Mouse (Mus musculus): ENCODE results near the gene Ly86. TPM values are rescaled to one million over a fixed set of nuclear protein-coding genes. Genes with fewer than 3 reads are reported as not detected.

Ly86 gene
- polyA plus RNA-seq, 1 experiment from 2014 or later, result 6.9 TPM

DNA sequence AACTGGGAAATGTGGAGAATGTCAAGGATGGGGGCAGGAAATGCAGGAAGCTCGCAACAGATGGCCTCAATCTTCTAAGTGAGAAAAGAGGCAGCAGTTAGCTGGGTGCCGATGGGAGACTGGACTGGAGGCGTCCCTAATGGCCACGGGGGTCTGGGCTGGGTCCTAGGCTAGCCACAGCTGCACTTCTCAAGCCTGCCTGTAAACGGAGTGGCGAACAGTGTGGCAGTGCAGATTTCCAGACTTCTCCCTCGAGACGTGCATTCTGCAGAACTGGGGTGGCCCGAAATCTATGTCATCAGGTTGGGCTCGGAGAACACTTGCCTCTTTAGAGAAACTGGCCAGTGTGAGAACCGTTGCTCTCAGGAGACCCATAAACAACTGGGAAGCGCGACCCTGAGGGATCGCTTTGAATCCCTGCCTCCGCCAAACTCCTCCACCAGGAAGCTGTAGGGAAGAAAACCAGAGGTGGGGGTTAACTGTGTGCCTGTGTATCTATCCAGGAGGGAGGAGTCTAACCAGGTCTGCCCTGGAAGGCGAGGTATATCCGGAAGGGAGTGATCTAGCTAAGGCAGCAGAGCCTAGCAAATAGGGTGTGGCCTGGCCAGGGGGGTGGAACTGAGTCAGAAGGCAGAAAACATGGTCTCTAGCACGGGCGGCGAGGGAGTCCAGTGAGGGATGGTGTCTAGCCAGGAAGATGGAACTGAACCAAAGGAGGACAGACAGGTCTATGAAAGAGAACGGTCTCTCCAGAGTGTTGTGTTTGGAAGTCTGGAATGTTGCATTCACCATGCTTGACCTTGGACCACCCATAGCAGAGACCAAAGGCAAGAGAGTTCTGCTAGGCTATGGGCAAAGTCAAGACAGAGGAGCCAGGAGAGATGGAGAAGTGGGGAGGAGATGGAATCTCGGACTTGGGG, 107.3 kb downstream of the Ly86 start:
- H3K9me3 ChIP-seq (replicated peaks), result no peaks in the 10 kb centered on the region
- peak; percentile 88 for ATAC-seq (replicated peaks; ENCODE audit: low FRiP score)
- no peaks in the 10 kb centered on the region for H3K36me3 ChIP-seq
- peak overlapping the region; percentile 8 for H3K9ac ChIP-seq
- H3K27me3 ChIP-seq, result no peaks in the 10 kb centered on the region
- peak overlapping the region; percentile 91 for H3K27ac ChIP-seq
- H3K4me2 ChIP-seq, result peak overlapping the region; percentile 58
- H3K4me1 ChIP-seq, result peaks cover 61% of the 10 kb centered on the region
- peak overlapping the region; percentile 29 for H3K4me3 ChIP-seq (replicated peaks)
- WGBS, result 3% methylated on average over 22 of the region's 22 CpGs

DNA sequence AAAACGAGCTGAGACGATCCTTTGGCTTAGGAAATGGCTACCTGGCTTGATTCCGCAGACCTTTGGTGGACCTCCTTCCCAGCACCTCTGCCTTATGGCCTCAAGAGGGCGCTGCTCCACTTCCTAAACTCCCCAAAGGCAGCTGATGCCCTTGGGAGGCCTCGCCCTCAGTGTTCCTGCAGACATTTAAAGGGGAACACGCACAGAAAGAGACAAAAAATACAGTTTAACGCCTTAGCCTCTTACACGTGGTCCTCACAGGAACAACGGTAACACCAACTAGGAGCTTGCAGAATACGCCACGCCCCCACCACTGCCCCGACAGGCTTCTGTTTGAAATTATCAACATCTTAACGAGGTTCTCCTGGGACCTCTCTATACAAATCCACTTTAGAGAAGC, 108.2 kb downstream of the Ly86 start:
- Histone ChIP-seq H3K4me3 (replicated peaks) (peak overlapping the region; percentile 29; the same call in 1 of the 2 replicates), H3K4me2 (peak overlapping the region; percentile 58), H3K27ac (peak overlapping the region; percentile 91), H3K27me3 (no peaks in the 10 kb centered on the region), H3K36me3 (no peaks in the 10 kb centered on the region), H3K9me3 (replicated peaks) (no peaks in the 10 kb centered on the region), H3K4me1 (peaks cover 67% of the 10 kb centered on the region), H3K9ac (no peak overlapping the region)
- peak; percentile 37 for ATAC-seq (replicated peaks; ENCODE audit: low FRiP score)
- WGBS, result 3% methylated on average over 13 of the region's 13 CpGs

DNA sequence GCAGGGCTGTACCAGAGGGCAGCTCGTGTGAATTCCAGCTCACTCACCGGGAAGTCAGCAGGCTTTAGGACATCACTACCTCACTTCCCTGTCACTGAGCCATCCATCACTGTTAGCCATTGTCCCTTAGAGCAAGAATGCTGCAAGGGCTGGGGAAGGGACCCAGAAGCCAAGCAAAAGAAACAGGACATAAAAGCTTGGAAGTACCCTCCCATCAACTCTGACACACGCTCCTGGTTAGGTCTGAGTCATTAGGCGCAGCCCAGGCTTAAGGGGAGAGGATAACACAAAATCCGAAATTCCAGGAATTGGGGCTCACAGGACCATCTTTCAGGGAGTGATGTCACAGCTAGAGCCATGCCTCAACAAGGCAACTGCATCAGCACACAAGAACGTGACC, 109.3 kb downstream of the Ly86 start:
- Histone ChIP-seq H3K9me3 (replicated peaks) (no peaks in the 10 kb centered on the region), H3K9ac (no peak overlapping the region), H3K27ac (0 out of 2 replicates have a peak overlapping the region, but pooled peaks have one; percentile 37), H3K27me3 (no peaks in the 10 kb centered on the region), H3K4me2 (no peak overlapping the region), H3K36me3 (no peaks in the 10 kb centered on the region), H3K4me1 (peaks cover 72% of the 10 kb centered on the region), H3K4me3 (replicated peaks) (no peak overlapping the region)
- ATAC-seq (replicated peaks; ENCODE audit: low FRiP score), result no peak
- WGBS, result 57% methylated on average over 6 of the region's 6 CpGs

DNA sequence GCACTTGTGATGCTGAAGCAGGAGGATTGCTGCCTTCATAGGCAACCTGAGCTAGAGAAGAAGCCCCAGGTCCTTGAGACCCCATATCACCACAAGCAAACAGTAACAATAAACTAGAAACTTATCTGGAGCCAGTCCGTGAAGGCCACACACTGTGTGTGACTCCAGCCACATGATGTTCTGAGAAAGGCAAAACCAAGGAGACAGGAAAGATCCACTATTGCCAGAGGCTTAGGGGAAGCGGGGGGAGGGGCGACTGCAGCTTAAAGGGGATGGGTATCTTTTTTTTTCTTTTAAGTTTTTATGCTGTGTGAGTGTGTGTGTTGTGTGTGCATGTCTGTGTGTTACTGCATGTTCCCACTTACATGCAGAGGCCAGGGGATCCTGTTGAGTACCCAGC, 110.6 kb downstream of the Ly86 start:
- Histone ChIP-seq H3K9me3 (replicated peaks) (no peaks in the 10 kb centered on the region), H3K36me3 (no peaks in the 10 kb centered on the region), H3K4me3 (replicated peaks) (no peak overlapping the region), H3K4me1 (peaks cover 84% of the 10 kb centered on the region), H3K9ac (no peak overlapping the region), H3K4me2 (no peak overlapping the region), H3K27ac (no peak overlapping the region), H3K27me3 (no peaks in the 10 kb centered on the region)
- no peak for ATAC-seq (replicated peaks; ENCODE audit: low FRiP score)
- WGBS, result 70% methylated on average over 3 of the region's 3 CpGs

DNA sequence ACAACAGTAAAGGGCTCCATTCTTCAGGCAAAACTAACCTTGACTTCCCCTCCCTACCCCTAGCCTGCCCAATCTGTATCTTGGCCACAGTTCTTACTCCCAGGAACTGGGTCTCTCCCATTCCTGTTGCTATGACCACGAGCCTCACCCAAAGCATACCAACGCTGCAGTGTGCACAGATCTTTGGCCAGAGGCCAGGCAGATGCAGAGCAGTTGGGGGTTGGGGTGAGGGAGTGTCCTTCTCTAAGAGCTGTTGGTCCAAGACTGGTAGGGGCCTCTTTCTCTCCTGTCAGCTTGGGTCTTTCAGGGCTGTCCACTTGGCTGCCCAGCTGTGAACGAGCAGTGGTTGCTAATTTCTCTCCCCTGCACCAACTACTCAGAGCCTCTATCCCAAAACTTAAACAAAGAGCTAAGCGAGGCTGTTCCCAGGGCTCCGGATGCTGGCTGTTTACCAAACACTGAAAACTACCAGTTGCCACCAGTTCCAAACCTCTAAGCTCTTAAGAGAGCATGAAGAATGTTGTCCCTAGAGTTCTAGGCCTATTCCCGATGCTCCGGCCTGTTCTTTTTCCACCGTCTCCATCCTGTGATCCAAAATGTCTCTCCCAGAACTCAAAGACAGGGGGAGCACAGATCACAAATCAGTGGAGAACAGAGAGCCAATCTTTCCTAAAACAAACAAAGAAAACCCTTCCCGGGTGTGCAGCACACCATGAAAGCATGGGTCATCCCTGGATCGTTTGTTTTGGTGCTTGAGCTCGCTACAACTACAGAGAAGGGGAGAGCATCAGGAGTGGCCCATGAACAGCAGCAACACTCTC, 112.2 kb downstream of the Ly86 start:
- Histone ChIP-seq H3K27ac (peak overlapping the region; percentile 90), H3K27me3 (no peaks in the 10 kb centered on the region), H3K9ac (no peak overlapping the region), H3K4me3 (replicated peaks) (no peak overlapping the region), H3K4me1 (peaks cover 76% of the 10 kb centered on the region), H3K36me3 (no peaks in the 10 kb centered on the region), H3K4me2 (peak overlapping the region; percentile 17; the same call in 1 of the 2 replicates), H3K9me3 (replicated peaks) (no peaks in the 10 kb centered on the region)
- ATAC-seq (replicated peaks; ENCODE audit: low FRiP score), result peak; percentile 77
- 22% methylated on average over 11 of the region's 11 CpGs for WGBS

DNA sequence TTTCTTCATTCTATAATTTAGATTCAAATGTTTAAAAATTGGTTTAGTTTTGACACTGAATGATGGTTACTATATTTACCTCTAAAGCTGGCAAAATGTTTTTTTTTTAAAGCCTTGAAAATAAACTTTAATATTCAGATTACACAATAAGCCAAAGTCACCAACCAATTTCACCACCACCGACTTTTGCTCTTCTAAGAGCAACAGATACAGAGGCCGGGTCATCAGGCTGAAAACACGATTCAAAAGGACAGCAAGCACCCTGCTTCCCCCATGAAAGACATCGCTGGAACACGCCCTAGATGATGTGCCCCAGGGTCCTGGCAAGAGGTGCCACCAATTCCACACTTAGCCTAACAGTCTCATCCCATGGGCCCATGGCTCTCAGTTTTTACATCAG, 113.5 kb downstream of the Ly86 start:
- no peak for ATAC-seq (replicated peaks; ENCODE audit: low FRiP score)
- 81% methylated on average over 5 of the region's 5 CpGs for WGBS
- H3K27me3 ChIP-seq, result no peaks in the 10 kb centered on the region
- no peak overlapping the region for H3K27ac ChIP-seq
- no peak overlapping the region for H3K4me3 ChIP-seq (replicated peaks)
- H3K4me1 ChIP-seq, result peaks cover 63% of the 10 kb centered on the region
- no peak overlapping the region for H3K4me2 ChIP-seq
- H3K9ac ChIP-seq, result no peak overlapping the region
- H3K36me3 ChIP-seq, result no peaks in the 10 kb centered on the region
- no peaks in the 10 kb centered on the region for H3K9me3 ChIP-seq (replicated peaks)

DNA sequence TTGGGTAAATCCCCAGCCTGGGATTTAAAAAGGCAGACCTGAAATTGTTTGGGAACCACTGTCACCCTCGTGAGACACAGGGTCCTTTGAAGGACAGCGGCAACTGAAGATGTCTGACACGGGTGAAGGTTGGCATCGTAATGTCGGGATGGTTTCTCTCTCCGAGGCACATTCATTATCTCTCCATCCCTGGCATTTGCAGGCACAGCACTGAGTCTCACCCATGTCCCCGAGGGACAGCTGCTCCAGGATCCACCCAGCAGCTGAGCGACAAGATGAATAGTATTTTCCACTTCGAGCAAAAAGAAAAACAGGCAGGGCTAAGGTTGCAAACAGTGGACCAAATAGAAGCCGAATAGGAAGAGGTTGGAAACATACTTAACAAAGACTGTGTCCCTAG, 114.0 kb downstream of the Ly86 start:
- no peak overlapping the region for H3K4me2 ChIP-seq
- no peaks in the 10 kb centered on the region for H3K27me3 ChIP-seq
- H3K4me1 ChIP-seq, result peaks cover 58% of the 10 kb centered on the region
- no peak overlapping the region for H3K27ac ChIP-seq
- H3K36me3 ChIP-seq, result no peaks in the 10 kb centered on the region
- H3K9ac ChIP-seq, result no peak overlapping the region
- H3K9me3 ChIP-seq (replicated peaks), result no peaks in the 10 kb centered on the region
- WGBS, result 75% methylated on average over 10 of the region's 10 CpGs
- H3K4me3 ChIP-seq (replicated peaks), result no peak overlapping the region
- ATAC-seq (replicated peaks; ENCODE audit: low FRiP score), result no peak

DNA sequence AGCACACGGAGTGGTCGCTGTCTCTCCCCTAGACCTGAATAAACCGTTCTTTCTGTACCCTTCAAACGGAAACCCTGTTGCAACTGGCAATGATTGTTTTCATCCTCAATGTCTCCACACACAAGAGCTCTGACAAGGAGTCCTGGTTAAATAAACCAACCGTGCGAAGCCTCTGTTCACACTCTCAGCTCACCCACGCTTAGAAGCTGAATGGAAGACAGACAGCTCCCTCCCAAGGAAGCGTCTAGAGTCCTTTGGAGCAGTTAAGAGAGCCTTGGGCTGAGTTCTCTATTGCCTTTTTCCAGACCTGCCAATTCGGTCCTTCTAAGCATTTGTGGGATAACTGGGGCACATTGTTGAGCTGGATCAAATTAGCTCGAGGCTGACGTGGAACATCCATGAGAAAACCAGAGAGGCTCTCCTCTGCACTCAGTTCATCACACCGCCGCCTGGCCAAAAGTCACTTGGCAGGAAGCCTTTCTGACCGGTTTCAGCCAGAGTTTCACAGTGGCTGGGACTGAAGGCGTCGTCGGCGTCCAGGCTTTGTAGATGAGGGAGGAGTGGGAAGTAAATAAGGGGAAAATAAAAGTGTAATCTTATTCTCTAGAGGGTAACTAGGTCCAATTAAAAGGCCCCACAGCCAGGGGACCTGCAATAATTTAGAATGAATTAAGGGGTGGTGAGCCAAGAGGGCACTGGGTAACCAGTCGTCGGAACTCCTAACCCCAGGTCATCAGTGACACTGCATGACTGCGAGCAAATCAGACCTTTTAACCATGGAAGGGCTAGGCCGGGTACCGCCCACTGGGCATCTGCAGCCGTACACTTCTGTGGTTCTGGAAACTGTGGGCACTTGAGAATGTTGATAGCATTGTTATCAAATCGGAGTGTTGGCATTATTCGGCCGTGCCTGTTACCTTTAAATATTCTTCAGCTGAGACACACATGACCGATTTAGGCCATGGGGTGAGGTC, 115.2 kb downstream of the Ly86 start:
- 42% methylated on average over 28 of the region's 28 CpGs for WGBS
- Histone ChIP-seq H3K27me3 (no peaks in the 10 kb centered on the region), H3K36me3 (no peaks in the 10 kb centered on the region), H3K4me3 (replicated peaks) (no peak overlapping the region), H3K4me1 (peaks cover 50% of the 10 kb centered on the region), H3K4me2 (no peak overlapping the region), H3K9ac (no peak overlapping the region), H3K27ac (peak overlapping the region; percentile 85), H3K9me3 (replicated peaks) (no peaks in the 10 kb centered on the region)
- peak; percentile 43 for ATAC-seq (replicated peaks; ENCODE audit: low FRiP score)

DNA sequence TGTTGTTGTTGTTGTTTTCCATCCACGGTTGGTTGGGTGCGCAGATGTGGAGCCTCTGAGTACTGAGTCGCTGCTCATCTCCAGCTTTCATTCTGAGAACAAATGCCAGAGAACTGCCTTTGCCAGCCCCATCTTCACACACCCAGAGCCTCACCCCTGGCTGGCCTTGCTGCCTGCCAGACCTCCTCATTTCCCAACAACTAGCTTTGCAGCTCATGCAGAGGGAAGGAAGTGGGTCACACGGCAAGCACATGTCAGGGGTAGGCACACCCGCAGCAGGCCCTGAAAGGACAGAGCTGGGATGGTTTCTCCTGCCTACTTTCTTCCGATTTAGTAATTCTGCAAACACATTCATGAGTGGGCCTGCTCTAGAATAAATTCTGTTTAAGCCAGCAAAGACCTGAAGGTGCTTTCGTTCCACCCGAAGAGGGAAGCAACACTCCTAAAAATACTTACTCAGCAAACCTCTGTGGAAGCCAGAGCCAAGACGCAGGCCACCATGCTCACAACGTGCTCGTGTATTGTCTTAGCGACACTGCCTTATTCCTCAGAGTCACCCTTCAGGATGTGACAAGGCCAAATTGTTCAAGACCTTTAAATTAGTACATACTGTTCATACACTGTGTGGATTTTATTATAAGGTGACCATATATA, 117.2 kb downstream of the Ly86 start:
- H3K27ac ChIP-seq, result no peak overlapping the region
- H3K4me1 ChIP-seq, result peaks cover 45% of the 10 kb centered on the region
- H3K27me3 ChIP-seq, result no peaks in the 10 kb centered on the region
- no peaks in the 10 kb centered on the region for H3K36me3 ChIP-seq
- H3K9me3 ChIP-seq (replicated peaks), result no peaks in the 10 kb centered on the region
- ATAC-seq (replicated peaks; ENCODE audit: low FRiP score), result no peak
- H3K9ac ChIP-seq, result no peak overlapping the region
- 88% methylated on average over 12 of the region's 12 CpGs for WGBS
- H3K4me2 ChIP-seq, result no peak overlapping the region
- H3K4me3 ChIP-seq (replicated peaks), result no peak overlapping the region

DNA sequence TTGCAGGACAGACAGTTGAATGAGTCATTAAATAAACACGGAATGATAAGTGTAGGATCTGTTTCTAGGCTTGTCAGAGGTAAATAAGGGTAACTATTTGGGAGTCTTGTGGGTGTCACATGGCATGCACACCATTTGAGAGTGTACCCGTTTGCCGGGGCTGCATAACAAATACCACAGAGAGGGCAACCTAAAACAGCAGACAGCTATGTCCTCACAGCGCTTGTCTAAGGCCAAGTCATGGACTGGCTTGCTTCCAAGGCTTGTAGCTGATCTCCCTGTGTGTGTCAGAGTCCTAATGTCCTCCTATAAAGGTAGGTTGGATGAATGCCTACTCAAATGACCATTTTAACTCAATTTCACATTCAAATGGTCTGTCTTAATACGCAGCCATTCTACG, 120.7 kb downstream of the Ly86 start:
- no peaks in the 10 kb centered on the region for H3K36me3 ChIP-seq
- no peak overlapping the region for H3K27ac ChIP-seq
- H3K27me3 ChIP-seq, result no peaks in the 10 kb centered on the region
- H3K4me3 ChIP-seq (replicated peaks), result no peak overlapping the region
- H3K9me3 ChIP-seq (replicated peaks), result no peaks in the 10 kb centered on the region
- peaks cover 38% of the 10 kb centered on the region for H3K4me1 ChIP-seq
- ATAC-seq (replicated peaks; ENCODE audit: low FRiP score), result no peak
- 88% methylated on average over 6 of the region's 6 CpGs for WGBS
- no peak overlapping the region for H3K4me2 ChIP-seq
- H3K9ac ChIP-seq, result no peak overlapping the region

DNA sequence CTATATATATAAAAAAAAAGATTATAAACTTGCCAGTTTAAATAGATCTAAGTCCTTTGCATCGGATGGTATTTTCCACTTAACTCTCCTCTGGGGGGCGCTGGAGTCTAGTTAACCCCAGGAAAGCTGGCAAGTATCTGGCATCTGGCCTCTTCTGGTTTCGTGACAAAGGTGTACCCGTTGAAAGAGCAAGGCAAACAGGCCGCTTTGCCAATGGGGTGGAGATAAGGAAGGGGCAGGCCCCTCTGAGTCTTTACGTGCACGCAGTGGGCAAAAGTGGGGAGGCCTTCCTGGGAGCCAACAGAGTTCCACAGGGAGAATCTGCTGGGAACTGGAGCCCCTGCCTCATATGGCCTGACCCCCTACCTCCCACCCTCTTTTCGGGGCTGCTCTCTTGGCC, 122.8 kb downstream of the Ly86 start:
- no peaks in the 10 kb centered on the region for H3K27me3 ChIP-seq
- H3K9ac ChIP-seq, result 0 out of 2 replicates have a peak overlapping the region, but pooled peaks have one; percentile 11
- no peak overlapping the region for H3K4me3 ChIP-seq (replicated peaks)
- peak overlapping the region; percentile 40 for H3K4me2 ChIP-seq
- no peaks in the 10 kb centered on the region for H3K36me3 ChIP-seq
- peak; percentile 33 for ATAC-seq (replicated peaks; ENCODE audit: low FRiP score)
- H3K27ac ChIP-seq, result peak overlapping the region; percentile 85
- 11% methylated on average over 8 of the region's 8 CpGs for WGBS
- H3K4me1 ChIP-seq, result peaks cover 39% of the 10 kb centered on the region
- no peaks in the 10 kb centered on the region for H3K9me3 ChIP-seq (replicated peaks)
